Mouse (Mus musculus) lung, adult 2 months (tissue): Measurements from ENCODE around the gene Armcx5.

Source experiments
- CTCF ChIP-seq: fragments of 200-500 bp; IDR thresholded peaks from 2 replicates; pipeline ENCODE4 v1.5.1; 2011; ENCODE audit warnings: mild to moderate bottlenecking, low read length, control low read depth; ENCODE audit not compliant: insufficient read depth
- POLR2A ChIP-seq: fragments of 200-500 bp; IDR thresholded peaks from 2 replicates; pipeline ENCODE4 v1.6.1; 2011; ENCODE audit warnings: low read depth, mild to moderate bottlenecking, control low read depth, low read length, borderline replicate concordance; ENCODE audit errors: extremely low read depth

GRCm38 (mm10) chrX:135791536-135791935 lies 49.0 kb downstream of the Armcx5 start:
- TF ChIP-seq CTCF (no peak), POLR2A (no peak)
